Mouse (Mus musculus) neural tube, embryonic 11.5 days (tissue): ENCODE results near the gene Abca7. TPM values are rescaled to one million over a fixed set of nuclear protein-coding genes. Genes with fewer than 3 reads are reported as not detected.

Experiments
- ATAC-seq: fragments of 200-750 bp; cut with Nextera tagmentation; 2 replicates; pipeline ENCODE4 v1.8.0; 2017; ENCODE audit warnings: moderate number of reproducible peaks, mild to moderate bottlenecking, moderate TSS enrichment, moderate library complexity; ENCODE audit not compliant: insufficient read depth, low FRiP score, low TSS enrichment
- DNase-seq: peaks from one replicate; pipeline ENCODE4 v3.0.0-alpha.2; 2015; ENCODE audit warnings: low spot score
- H3K27ac ChIP-seq: fragments of 300-500 bp; sonication (generic); 2 replicates; pipeline ENCODE4 v1.5.1; 2014; ENCODE audit warnings: low read depth, mild to moderate bottlenecking, low read length
- H3K27me3 ChIP-seq: fragments of 300-500 bp; sonication (generic); 2 replicates; pipeline ENCODE4 v1.6.1; 2014; ENCODE audit warnings: mild to moderate bottlenecking, low read length, mixed read lengths; ENCODE audit not compliant: control insufficient read depth, insufficient read depth
- H3K36me3 ChIP-seq: fragments of 300-500 bp; sonication (generic); 2 replicates; pipeline ENCODE4 v1.6.1; 2014; ENCODE audit warnings: mild to moderate bottlenecking, low read length, moderate library complexity, mixed read lengths; ENCODE audit not compliant: control insufficient read depth, insufficient read depth
- H3K4me1 ChIP-seq: fragments of 300-500 bp; sonication (generic); 2 replicates; pipeline ENCODE4 v1.6.1; 2014; ENCODE audit warnings: low read length, mixed read lengths; ENCODE audit not compliant: control insufficient read depth, insufficient read depth
- H3K4me2 ChIP-seq: fragments of 300-500 bp; sonication (generic); 2 replicates; pipeline ENCODE4 v1.6.1; 2014; ENCODE audit warnings: low read depth, mild to moderate bottlenecking, moderate library complexity
- H3K4me3 ChIP-seq: fragments of 300-500 bp; sonication (generic); 2 replicates; pipeline ENCODE4 v1.5.1; 2014; ENCODE audit warnings: low read depth, low read length
- H3K9ac ChIP-seq: fragments of 300-500 bp; sonication (generic); 2 replicates; pipeline ENCODE4 v1.6.1; 2014; ENCODE audit warnings: mild to moderate bottlenecking, low read length
- H3K9me3 ChIP-seq: fragments of 300-500 bp; sonication (generic); 2 replicates; pipeline ENCODE4 v1.6.1; 2016; ENCODE audit warnings: low read length; ENCODE audit not compliant: control insufficient read depth
- WGBS: fragments of 180-500 bp; shearing (Covaris S2); extraction: QIAGEN DNeasy Blood & Tissue Kit; methylation state at CpG from one replicate; pipeline ENCODE4 v1.1.7; 2014; 5-methylcytosine and 5-hydroxymethylcytosine counted together
- polyA plus RNA-seq: library from polyadenylated mRNA; unstranded; fragments of >200 nt; fragmentation: Nextera tagmentation; extraction: Ambion mirVana; gene quantifications from 2 replicates; pipeline ENCODE4 v1.2.1, GENCODE M21; 2014

The Abca7 gene
- polyA plus RNA-seq, 1 experiment from 2014 or later: 7.0 TPM

GRCm38 (mm10) chr10:80011740-80012139 lies 15.4 kb downstream of the Abca7 start:
- Histone ChIP-seq H3K4me3 (no peak overlapping the region), H3K36me3 (no peaks in the 10 kb centered on the region), H3K27me3 (peaks cover 41% of the 10 kb centered on the region), H3K9ac (no peak overlapping the region), H3K27ac (no peak overlapping the region), H3K4me1 (no peaks in the 10 kb centered on the region), H3K9me3 (peaks cover 2% of the 10 kb centered on the region; the same call in 1 of the 2 replicates), H3K4me2 (no peak overlapping the region)
- 84% methylated on average over 6 of the region's 6 CpGs for WGBS
- DNase-seq (no peak), ATAC-seq (no peak)

- no peaks in the 10 kb centered on the region for H3K4me1 ChIP-seq
- no peak overlapping the region for H3K9ac ChIP-seq
- no peaks in the 10 kb centered on the region for H3K36me3 ChIP-seq
- H3K4me2 ChIP-seq: no peak overlapping the region
- 31% methylated on average over 25 of the region's 25 CpGs for WGBS
- no peak for ATAC-seq
- H3K4me3 ChIP-seq: no peak overlapping the region; the same call in 1 of the 2 replicates
- no peak overlapping the region for H3K27ac ChIP-seq
- H3K9me3 ChIP-seq: peaks cover 2% of the 10 kb centered on the region; the same call in 1 of the 2 replicates
- H3K27me3 ChIP-seq: peaks cover 41% of the 10 kb centered on the region
- no peak for DNase-seq
These were observed 17.3 kb downstream of the Abca7 start for GRCm38 (mm10) chr10:80013609-80014008.

- DNase-seq: no peak
- Histone ChIP-seq H3K4me3 (no peak overlapping the region), H3K4me1 (peaks cover 2% of the 10 kb centered on the region; the same call in 1 of the 2 replicates), H3K27ac (no peak overlapping the region), H3K9me3 (peaks cover 2% of the 10 kb centered on the region; the same call in 1 of the 2 replicates), H3K4me2 (no peak overlapping the region), H3K36me3 (no peaks in the 10 kb centered on the region), H3K27me3 (peaks cover 45% of the 10 kb centered on the region), H3K9ac (no peak overlapping the region)
- 19% methylated on average over 28 of the region's 28 CpGs for WGBS
- no peak for ATAC-seq
These were observed 18.4 kb downstream of the Abca7 start for GRCm38 (mm10) chr10:80014484-80015290.

- no peak overlapping the region for H3K4me3 ChIP-seq
- H3K36me3 ChIP-seq: no peaks in the 10 kb centered on the region
- H3K9ac ChIP-seq: no peak overlapping the region
- WGBS: 85% methylated on average over 10 of the region's 10 CpGs
- peaks cover 2% of the 10 kb centered on the region; the same call in 1 of the 2 replicates for H3K9me3 ChIP-seq
- DNase-seq (no peak), ATAC-seq (no peak)
- no peak overlapping the region for H3K27ac ChIP-seq
- peaks cover 3% of the 10 kb centered on the region; the same call in 1 of the 2 replicates for H3K4me1 ChIP-seq
- H3K27me3 ChIP-seq: peaks cover 48% of the 10 kb centered on the region
- H3K4me2 ChIP-seq: no peak overlapping the region
These were observed 19.3 kb downstream of the Abca7 start for GRCm38 (mm10) chr10:80015583-80015982.

- WGBS: 59% methylated on average over 11 of the region's 11 CpGs
These were observed 20.2 kb downstream of the Abca7 start, which contains the start of gene Arhgap45 for GRCm38 (mm10) chr10:80016511-80016910. Gene Arhgap45 (plus strand): TSS chr10:80016653.

GRCm38 (mm10) chr10:80016931-80017330 lies 20.6 kb downstream of the Abca7 start:
- no peak overlapping the region for H3K4me3 ChIP-seq
- no peak for DNase-seq
- 90% methylated on average over 10 of the region's 10 CpGs for WGBS

More at GRCm38 (mm10) chr10:80016511-80016910, 20.2 kb downstream of the Abca7 start, which contains the start of gene Arhgap45:
- no peaks in the 10 kb centered on the region for H3K36me3 ChIP-seq
- peaks cover 48% of the 10 kb centered on the region for H3K27me3 ChIP-seq
- ATAC-seq (no peak), DNase-seq (no peak)
- no peak within 1 kb of the TSS for H3K27ac ChIP-seq
- no peak within 1 kb of the TSS for H3K4me2 ChIP-seq
- H3K9me3 ChIP-seq: no peaks in the 10 kb centered on the region
- H3K4me1 ChIP-seq: peaks cover 3% of the 10 kb centered on the region; the same call in 1 of the 2 replicates
- no peak within 1 kb of the TSS for H3K4me3 ChIP-seq
- no peak within 1 kb of the TSS for H3K9ac ChIP-seq

GRCm38 (mm10) chr10:80017361-80017760 lies 21.1 kb downstream of the Abca7 start:
- H3K9me3 ChIP-seq: no peaks in the 10 kb centered on the region
- H3K27me3 ChIP-seq: peaks cover 41% of the 10 kb centered on the region
- H3K27ac ChIP-seq: no peak overlapping the region
- 72% methylated on average over 3 of the region's 3 CpGs for WGBS
- DNase-seq (no peak), ATAC-seq (no peak)
- no peaks in the 10 kb centered on the region for H3K36me3 ChIP-seq
- H3K9ac ChIP-seq: no peak overlapping the region
- no peak overlapping the region for H3K4me2 ChIP-seq
- peaks cover 3% of the 10 kb centered on the region; the same call in 1 of the 2 replicates for H3K4me1 ChIP-seq
- no peak overlapping the region for H3K4me3 ChIP-seq

More at GRCm38 (mm10) chr10:80016931-80017330, 20.6 kb downstream of the Abca7 start:
- no peaks in the 10 kb centered on the region for H3K36me3 ChIP-seq
- no peaks in the 10 kb centered on the region for H3K9me3 ChIP-seq
- H3K4me1 ChIP-seq: peaks cover 3% of the 10 kb centered on the region; the same call in 1 of the 2 replicates
- no peak for ATAC-seq
- peaks cover 46% of the 10 kb centered on the region for H3K27me3 ChIP-seq
- no peak overlapping the region for H3K9ac ChIP-seq
- no peak overlapping the region for H3K27ac ChIP-seq
- H3K4me2 ChIP-seq: no peak overlapping the region

- no peak overlapping the region for H3K4me3 ChIP-seq
- WGBS: 82% methylated on average over 14 of the region's 14 CpGs
- ATAC-seq (no peak), DNase-seq (no peak)
- no peak overlapping the region for H3K9ac ChIP-seq
- no peak overlapping the region for H3K27ac ChIP-seq
- H3K4me2 ChIP-seq: no peak overlapping the region
- H3K9me3 ChIP-seq: no peaks in the 10 kb centered on the region
- H3K27me3 ChIP-seq: peaks cover 39% of the 10 kb centered on the region
- H3K4me1 ChIP-seq: peaks cover 3% of the 10 kb centered on the region; the same call in 1 of the 2 replicates
- H3K36me3 ChIP-seq: no peaks in the 10 kb centered on the region
These were observed 21.5 kb downstream of the Abca7 start for GRCm38 (mm10) chr10:80017771-80018170.
